Mouse (Mus musculus): ENCODE data around the gene Nos1ap. TPM values are rescaled to one million over a fixed set of nuclear protein-coding genes. Genes with fewer than 3 reads are reported as not detected.

Nos1ap gene
- polyA plus RNA-seq, 1 experiment, result 20.0 TPM

GRCm38 (mm10) chr1:170360183-170360915, 229.3 kb downstream of the Nos1ap start:
- no peak for DNase-seq
- Histone ChIP-seq H3K27me3 (replicated peaks; ENCODE audit: control insufficient read depth, insufficient read depth, low read length) (no peaks in the 10 kb centered on the region), H3K36me3 (ENCODE audit: control insufficient read depth, insufficient read depth, low read length) (no peaks in the 10 kb centered on the region), H3K4me3 (ENCODE audit: insufficient read depth, low read depth, low read length) (no peak overlapping the region), H3K4me1 (ENCODE audit: control insufficient read depth, insufficient read depth, low read length) (no peaks in the 10 kb centered on the region), H3K27ac (ENCODE audit: insufficient read depth, low read depth, low read length) (no peak overlapping the region)
- whole genome bisulfite sequencing, result 62% methylated on average over 10 of the region's 10 CpGs
- TF ChIP-seq POLR2A (IDR thresholded peaks at IDR 0.05; ENCODE audit: low read depth, low read length), result no peak
- no peak for TF ChIP-seq CTCF (conservative IDR thresholded peaks at IDR 0.05; ENCODE audit: insufficient read depth, insufficient read length, low read depth, low read length)

GRCm38 (mm10) chr1:170353335-170353734, 236.3 kb downstream of the Nos1ap start:
- TF ChIP-seq CTCF (conservative IDR thresholded peaks at IDR 0.05; ENCODE audit: insufficient read depth, insufficient read length, low read depth, low read length) (no peak), POLR2A (IDR thresholded peaks at IDR 0.05; ENCODE audit: low read depth, low read length) (no peak)
- no peaks in the 10 kb centered on the region for H3K27me3 ChIP-seq (replicated peaks; ENCODE audit: control insufficient read depth, insufficient read depth, low read length)
- 76% methylated on average over 3 of the region's 3 CpGs for WGBS
- H3K36me3 ChIP-seq (ENCODE audit: control insufficient read depth, insufficient read depth, low read length), result no peaks in the 10 kb centered on the region; the same call in 1 of the 2 replicates
- DNase-seq, result no peak
- no peak overlapping the region for H3K27ac ChIP-seq (ENCODE audit: insufficient read depth, low read depth, low read length)
- no peaks in the 10 kb centered on the region for H3K4me1 ChIP-seq (ENCODE audit: control insufficient read depth, insufficient read depth, low read length)
- H3K4me3 ChIP-seq (ENCODE audit: insufficient read depth, low read depth, low read length), result no peak overlapping the region

- H3K27me3 ChIP-seq (replicated peaks; ENCODE audit: control insufficient read depth, insufficient read depth, low read length), result no peaks in the 10 kb centered on the region
- DNase-seq, result no peak
- no peaks in the 10 kb centered on the region; the same call in 1 of the 2 replicates for H3K36me3 ChIP-seq (ENCODE audit: control insufficient read depth, insufficient read depth, low read length)
- no peak for TF ChIP-seq POLR2A (IDR thresholded peaks at IDR 0.05; ENCODE audit: low read depth, low read length)
- no peak for TF ChIP-seq CTCF (conservative IDR thresholded peaks at IDR 0.05; ENCODE audit: insufficient read depth, insufficient read length, low read depth, low read length)
- no peak overlapping the region for H3K4me3 ChIP-seq (ENCODE audit: insufficient read depth, low read depth, low read length)
- no peaks in the 10 kb centered on the region for H3K4me1 ChIP-seq (ENCODE audit: control insufficient read depth, insufficient read depth, low read length)
- H3K27ac ChIP-seq (ENCODE audit: insufficient read depth, low read depth, low read length), result no peak overlapping the region
Measured at GRCm38 (mm10) chr1:170351080-170351479, 238.6 kb downstream of the Nos1ap start.

- H3K4me1 ChIP-seq (ENCODE audit: control insufficient read depth, insufficient read depth, low read length), result peaks cover 4% of the 10 kb centered on the region; the same call in 1 of the 2 replicates
- TF ChIP-seq POLR2A (IDR thresholded peaks at IDR 0.05; ENCODE audit: low read depth, low read length), result no peak
- no peak for TF ChIP-seq CTCF (conservative IDR thresholded peaks at IDR 0.05; ENCODE audit: insufficient read depth, insufficient read length, low read depth, low read length)
- H3K27ac ChIP-seq (ENCODE audit: insufficient read depth, low read depth, low read length), result no peak overlapping the region
- H3K36me3 ChIP-seq (ENCODE audit: control insufficient read depth, insufficient read depth, low read length), result no peaks in the 10 kb centered on the region; the same call in 1 of the 2 replicates
- DNase-seq, result peak; percentile 83
- H3K27me3 ChIP-seq (replicated peaks; ENCODE audit: control insufficient read depth, insufficient read depth, low read length), result no peaks in the 10 kb centered on the region
- H3K4me3 ChIP-seq (ENCODE audit: insufficient read depth, low read depth, low read length), result no peak overlapping the region
- 37% methylated on average over 3 of the region's 3 CpGs for WGBS
Measured at GRCm38 (mm10) chr1:170346266-170346665, 243.4 kb downstream of the Nos1ap start.

- H3K36me3 ChIP-seq (ENCODE audit: control insufficient read depth, insufficient read depth, low read length), result no peaks in the 10 kb centered on the region; the same call in 1 of the 2 replicates
- no peak overlapping the region; the same call in 1 of the 2 replicates for H3K27ac ChIP-seq (ENCODE audit: insufficient read depth, low read depth, low read length)
- peaks cover 4% of the 10 kb centered on the region; the same call in 1 of the 2 replicates for H3K4me1 ChIP-seq (ENCODE audit: control insufficient read depth, insufficient read depth, low read length)
- 61% methylated on average over 4 of the region's 4 CpGs for WGBS
- no peak overlapping the region for H3K4me3 ChIP-seq (ENCODE audit: insufficient read depth, low read depth, low read length)
- TF ChIP-seq CTCF (conservative IDR thresholded peaks at IDR 0.05; ENCODE audit: insufficient read depth, insufficient read length, low read depth, low read length) (no peak), POLR2A (IDR thresholded peaks at IDR 0.05; ENCODE audit: low read depth, low read length) (no peak)
- DNase-seq, result peak; percentile 74
- no peaks in the 10 kb centered on the region for H3K27me3 ChIP-seq (replicated peaks; ENCODE audit: control insufficient read depth, insufficient read depth, low read length)
Measured at GRCm38 (mm10) chr1:170343906-170344305, 245.8 kb downstream of the Nos1ap start.

GRCm38 (mm10) chr1:170343081-170343480, 246.6 kb downstream of the Nos1ap start:
- WGBS, result 82% methylated on average over 8 of the region's 8 CpGs
- no peak for DNase-seq
- Histone ChIP-seq H3K4me3 (ENCODE audit: insufficient read depth, low read depth, low read length) (no peak overlapping the region), H3K4me1 (ENCODE audit: control insufficient read depth, insufficient read depth, low read length) (peaks cover 4% of the 10 kb centered on the region; the same call in 1 of the 2 replicates), H3K27me3 (replicated peaks; ENCODE audit: control insufficient read depth, insufficient read depth, low read length) (no peaks in the 10 kb centered on the region), H3K27ac (ENCODE audit: insufficient read depth, low read depth, low read length) (no peak overlapping the region), H3K36me3 (ENCODE audit: control insufficient read depth, insufficient read depth, low read length) (no peaks in the 10 kb centered on the region)
- TF ChIP-seq POLR2A (IDR thresholded peaks at IDR 0.05; ENCODE audit: low read depth, low read length), result no peak

- Histone ChIP-seq H3K4me3 (ENCODE audit: insufficient read depth, low read depth, low read length) (no peak overlapping the region), H3K27ac (ENCODE audit: insufficient read depth, low read depth, low read length) (no peak overlapping the region), H3K27me3 (replicated peaks; ENCODE audit: control insufficient read depth, insufficient read depth, low read length) (no peaks in the 10 kb centered on the region), H3K36me3 (ENCODE audit: control insufficient read depth, insufficient read depth, low read length) (no peaks in the 10 kb centered on the region), H3K4me1 (ENCODE audit: control insufficient read depth, insufficient read depth, low read length) (peaks cover 4% of the 10 kb centered on the region; the same call in 1 of the 2 replicates)
- WGBS, result 91% methylated on average over 3 of the region's 3 CpGs
- no peak for TF ChIP-seq POLR2A (IDR thresholded peaks at IDR 0.05; ENCODE audit: low read depth, low read length)
- TF ChIP-seq CTCF (conservative IDR thresholded peaks at IDR 0.05; ENCODE audit: insufficient read depth, insufficient read length, low read depth, low read length), result no peak
- DNase-seq, result no peak
Measured at GRCm38 (mm10) chr1:170339943-170340342, 249.7 kb downstream of the Nos1ap start.
